Mouse (Mus musculus) gastrocnemius, adult 18-20 months (tissue): ENCODE measurements around the gene Fam102a. TPM values are rescaled to one million over a fixed set of nuclear protein-coding genes. Genes with fewer than 3 reads are reported as not detected.

Source experiments
- DNase-seq: peaks from one replicate; pipeline ENCODE4 v3.0.0; 2021; ENCODE audit warnings: low spot score
- total RNA-seq, 2 experiments: library from RNA; stranded (reverse); gene quantifications; 2 replicates each; pipeline ENCODE4 v1.2.3; 2021

The Fam102a gene
- total RNA-seq, 2 experiments from 2014 or later, result 2.0 to 2.6 TPM

DNA sequence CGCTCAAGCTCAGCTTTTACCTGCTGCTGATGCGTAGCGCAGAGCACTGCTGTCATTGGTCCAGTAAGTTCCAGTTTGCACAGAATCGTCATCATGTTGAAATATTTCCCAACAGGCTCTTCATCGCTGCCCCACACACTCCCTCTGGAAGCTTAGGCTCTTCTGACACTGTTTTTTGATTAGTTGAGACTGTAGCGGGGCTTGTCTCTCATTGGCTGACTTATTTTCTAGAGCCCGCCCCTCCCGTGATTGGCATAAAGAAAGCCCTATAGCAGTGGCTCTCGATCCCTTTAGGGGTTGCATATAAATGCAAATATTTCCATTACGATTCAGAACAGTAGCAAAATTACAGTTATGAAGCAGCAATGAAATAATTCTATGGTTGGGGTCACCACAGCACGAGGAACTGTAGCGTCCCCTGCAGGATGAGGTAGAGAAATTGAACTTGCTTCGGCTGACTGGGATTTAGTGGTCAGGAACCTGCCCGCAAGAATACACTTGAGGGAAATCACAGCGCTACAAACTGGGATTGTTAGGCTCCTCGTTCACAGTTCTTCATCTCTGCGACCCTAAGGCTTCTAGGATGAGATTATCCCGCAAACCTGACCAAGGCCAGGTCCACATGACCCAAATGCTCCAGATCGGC is 46.4 kb downstream of the Fam102a start:
- no peak for DNase-seq

DNA sequence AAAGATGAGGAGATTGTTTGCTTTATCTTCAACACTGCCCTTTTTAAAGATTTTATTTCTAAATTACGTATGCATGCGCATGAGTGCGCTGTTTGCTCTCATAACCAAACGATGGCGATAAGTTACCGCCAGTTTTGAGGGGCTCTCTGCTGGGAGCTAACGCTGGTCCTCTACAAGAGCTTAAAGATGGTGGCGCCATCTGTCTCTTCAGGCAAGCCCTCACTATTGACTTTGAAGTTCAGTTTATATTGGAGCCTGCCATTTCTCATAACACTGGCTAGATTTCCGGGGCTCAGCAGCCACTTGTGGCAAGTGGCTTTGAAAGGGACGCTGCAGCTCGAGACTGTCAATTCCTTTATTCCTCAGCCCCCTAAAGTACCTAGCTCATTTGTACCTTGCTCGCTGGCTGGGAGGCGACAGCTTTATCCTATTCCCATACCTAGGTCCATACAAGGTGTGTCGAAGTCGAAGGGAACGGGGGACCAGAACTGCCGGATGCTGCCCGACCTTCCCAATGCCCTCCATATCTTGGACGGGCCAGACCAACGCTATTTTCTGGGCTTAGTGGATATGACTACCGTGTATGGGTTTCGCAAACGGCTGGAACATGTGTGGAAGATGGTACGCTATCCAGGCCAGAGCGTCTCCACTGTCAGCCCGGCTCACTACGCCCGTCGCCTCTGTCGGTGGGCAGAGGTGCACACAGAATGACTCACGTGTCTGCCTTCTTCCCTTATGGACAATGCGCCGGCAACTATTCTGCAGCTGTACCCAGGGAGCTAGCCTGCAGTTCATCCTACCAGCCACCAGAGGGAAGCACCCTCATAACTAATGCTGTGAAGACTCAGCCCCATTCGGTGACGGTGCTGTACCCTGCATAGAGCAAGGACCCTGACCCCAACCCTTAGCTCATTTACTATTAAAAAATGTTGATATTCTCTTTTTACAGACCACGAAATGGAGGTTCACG is 48.0 kb downstream of the Fam102a start:
- DNase-seq, result peak; percentile 87

DNA sequence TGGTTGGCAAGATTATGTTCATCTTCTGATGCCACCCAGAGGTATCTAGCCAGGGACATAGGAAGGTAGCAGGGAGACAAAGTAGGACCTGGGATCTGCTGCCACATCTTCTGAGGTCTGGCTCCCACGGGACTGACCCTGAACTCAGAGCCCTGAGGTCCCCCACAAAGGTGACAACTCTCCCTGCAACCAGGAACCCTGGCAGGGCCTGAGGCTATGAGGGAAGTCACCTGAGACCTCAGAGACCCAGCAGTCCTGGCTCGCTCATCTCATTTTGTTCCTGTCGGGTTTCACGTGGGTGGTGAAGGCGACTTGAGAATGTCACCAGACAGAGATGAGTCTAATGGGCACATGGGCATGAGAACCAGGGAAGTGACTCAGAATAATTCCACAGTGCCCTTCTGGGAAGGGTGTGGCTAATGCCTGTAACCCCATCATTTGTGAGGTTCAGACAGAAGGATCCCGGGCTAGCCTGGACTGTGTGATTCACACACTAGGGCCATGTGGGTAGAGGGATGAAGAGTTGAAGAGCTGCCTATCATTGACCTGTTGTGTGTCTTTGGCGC is 50.1 kb downstream of the Fam102a start:
- no peak for DNase-seq

DNA sequence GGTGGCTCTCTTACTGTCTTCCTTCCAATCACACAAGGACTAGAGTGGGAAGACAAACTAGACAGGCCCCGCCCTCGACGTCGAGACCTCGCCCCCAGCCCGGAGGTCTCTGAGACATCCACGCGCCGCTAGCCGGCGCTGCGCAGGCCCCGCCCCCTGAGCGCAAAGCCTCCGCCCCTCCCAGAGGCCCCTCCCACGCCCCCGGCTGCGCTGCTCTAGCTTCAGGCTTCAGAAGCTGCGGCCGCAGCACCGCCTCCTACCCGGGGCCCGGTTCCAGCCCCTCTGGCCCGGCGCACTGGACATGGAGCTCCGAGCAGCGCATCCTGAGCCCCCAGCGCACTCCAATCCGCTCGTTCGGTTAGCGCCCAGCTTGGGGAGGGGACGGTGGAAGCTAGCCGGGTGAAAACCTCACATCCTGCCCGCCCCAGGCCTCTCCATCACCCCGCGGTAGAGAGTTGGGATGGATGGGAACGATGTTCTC is 51.8 kb downstream of the Fam102a start, which contains the start of gene St6galnac4:
TSS of gene St6galnac4 (plus strand) at position 225 of the 481 bp plus-strand sequence.
- peak; percentile 90 for DNase-seq

DNA sequence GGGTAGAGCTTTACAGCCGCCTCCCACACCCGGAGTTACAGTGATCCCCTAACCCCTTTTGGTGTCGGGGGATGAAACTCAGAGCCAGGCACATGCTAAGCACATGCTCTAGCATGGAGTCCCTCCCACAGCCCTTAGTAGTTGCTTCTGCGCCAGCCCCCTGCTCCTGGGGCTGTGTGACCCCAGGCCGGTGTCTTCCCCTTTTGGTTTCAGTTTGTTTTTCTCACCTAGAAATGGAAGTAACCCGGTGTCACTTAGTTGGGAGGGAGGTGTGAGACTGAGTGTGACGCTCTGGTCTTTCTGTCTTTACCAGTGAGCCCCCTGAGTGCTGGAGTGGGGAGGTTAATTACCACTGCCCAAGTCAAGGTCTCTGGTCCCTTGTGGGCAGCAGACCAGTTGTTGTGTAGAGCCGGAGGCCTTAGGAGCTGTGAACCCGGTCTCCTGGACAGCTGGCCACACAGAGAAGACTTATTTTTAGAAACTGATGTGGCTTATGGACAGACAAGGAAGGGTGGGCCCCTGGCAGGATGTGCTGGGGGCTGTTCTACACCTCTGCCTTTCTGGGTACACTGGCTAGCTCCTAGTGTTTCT is 52.7 kb downstream of the Fam102a start:
- peak; percentile 56 for DNase-seq

DNA sequence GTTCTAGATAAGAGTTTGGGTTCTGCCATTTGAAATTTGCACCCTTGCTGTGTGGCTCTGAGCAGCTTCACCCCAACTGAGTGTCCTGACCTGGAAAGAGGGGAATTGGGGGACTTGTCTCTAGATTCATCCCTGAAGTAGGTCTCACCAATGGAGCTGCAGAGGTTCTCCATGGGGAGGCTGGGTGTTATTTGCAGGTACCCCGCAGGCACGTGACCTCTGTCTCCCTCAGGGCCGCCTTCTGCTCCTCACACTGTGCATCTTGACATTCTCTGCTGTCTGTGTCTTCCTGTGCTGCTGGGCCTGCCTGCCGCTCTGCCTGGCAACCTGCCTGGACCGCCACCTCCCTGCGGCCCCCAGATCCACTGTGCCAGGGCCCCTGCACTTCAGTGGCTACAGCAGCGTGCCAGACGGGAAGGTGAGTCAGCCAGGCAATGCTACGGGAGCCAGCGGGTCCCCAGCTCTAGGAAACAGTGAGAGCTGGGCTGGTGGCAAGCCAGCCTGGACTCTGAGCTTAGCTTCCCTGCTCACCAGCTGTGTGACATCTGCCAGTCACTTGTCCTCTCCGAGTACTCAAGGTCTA is 54.2 kb downstream of the Fam102a start:
- no peak for DNase-seq

DNA sequence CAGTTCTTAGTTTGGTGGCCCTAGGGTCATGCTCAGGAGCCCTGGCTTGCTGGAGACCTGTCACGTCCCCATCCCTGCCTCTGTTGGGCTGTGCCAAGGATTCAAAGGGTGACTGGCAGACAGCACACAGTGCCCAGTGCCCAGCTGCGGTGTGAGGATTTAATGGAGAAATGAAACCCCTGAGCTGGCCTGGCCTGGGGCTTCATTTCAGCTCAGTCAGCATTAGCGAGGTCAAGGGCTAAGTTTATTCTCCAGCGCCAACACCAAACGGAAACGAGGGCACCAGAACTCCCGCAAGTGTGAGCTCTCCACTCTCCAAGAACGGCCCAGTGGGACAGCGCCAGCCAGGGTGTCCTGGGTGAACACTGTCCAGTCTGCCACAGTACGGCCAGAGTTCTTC is 55.1 kb downstream of the Fam102a start:
- peak; percentile 74 for DNase-seq

DNA sequence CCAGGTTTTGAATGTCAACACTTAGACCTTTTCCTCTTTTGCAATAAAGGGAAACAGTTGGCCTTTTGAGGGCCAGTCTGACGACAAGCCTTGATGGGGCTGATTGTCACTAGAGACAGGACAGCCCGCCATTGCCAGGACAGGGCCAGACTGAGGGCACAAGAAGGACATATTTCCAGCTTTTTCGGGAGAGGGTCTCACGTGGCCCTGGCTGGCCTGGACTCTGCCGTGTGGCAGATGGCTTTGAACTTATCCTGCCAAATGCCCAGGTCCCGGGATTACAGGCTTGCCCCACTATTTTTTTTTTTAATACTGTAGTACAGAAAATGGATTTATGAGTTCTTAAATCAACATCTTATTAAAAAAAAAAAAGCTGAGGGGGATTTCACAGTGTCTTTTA is 56.1 kb downstream of the Fam102a start:
- no peak for DNase-seq

DNA sequence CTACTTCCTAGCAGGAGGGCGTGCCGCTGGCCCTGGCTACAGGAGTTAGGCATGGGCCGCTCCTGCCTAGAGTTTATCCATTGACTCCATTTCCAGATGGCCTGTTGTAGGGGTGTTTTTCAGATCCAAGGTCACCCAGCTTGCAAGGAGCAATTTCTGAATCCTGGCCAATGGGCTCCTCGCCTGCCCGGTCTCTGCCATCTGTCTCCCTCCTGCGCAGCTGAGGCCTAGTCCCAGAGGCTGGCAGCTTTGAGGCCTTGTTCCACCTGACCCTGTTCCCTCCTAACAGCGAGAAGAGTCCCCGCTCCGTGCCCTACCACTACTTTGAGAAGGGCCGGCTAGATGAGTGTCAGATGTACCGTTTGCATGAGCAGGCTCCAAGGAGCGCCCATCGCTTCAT is 61.6 kb downstream of the Fam102a start:
- DNase-seq, result no peak

DNA sequence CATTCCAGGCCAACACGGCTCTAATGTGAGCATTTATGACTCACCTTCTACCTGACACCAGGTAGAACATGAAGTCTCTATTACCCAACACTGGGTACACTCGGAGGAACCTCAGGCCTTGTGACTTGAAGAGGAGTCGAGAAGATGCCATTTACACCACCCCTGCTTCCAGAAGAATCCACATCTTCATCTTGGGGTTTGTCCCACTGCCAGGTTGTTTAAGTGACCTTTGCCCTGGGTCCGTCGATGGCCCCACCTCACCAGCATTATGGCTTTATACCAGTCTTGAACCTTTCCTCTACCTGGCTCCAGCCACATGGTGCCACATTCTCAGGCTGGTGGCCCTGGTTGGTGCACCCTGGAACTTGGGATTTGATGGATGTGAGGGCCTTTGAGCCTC is 62.1 kb downstream of the Fam102a start:
- DNase-seq, result no peak

DNA sequence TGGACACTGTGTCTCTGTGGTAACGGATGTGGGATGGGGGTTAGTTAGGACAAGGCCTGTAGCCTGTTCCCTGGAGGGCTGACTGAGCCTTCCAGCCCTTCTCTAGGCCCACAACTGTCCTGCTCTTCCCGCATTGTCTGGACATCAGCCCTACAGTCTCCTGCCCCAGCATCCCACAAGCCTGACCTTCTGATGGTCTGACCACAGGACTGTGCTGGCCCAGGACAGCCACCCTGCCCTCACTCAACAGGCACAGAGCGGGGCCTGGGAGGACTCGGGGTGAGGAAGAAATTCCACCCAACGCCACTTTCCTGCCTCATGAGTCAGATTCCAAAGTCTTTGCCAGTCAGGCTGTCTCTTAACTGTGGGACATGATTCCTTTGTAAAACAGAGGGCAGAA is 62.6 kb downstream of the Fam102a start:
- no peak for DNase-seq

DNA sequence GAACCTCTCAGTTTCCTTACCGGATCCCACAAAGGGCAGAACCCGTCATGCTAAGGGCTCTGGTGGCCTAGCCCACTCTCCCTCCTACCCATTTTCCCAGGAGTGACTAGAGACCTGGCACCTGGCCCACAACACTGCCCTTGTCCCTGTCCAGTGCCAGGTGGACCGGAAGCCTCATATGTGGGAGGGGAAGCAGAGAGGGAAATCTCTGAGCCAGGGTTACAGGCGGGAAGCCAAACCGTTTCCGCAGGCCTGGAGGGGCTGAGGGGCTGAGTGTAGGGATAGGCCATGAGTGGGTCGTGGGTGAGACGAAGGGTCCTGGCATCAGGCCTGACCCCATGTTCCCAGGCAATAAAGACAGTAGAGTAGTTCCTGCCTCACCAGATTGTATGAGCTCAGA is 63.4 kb downstream of the Fam102a start:
- no peak for DNase-seq

DNA sequence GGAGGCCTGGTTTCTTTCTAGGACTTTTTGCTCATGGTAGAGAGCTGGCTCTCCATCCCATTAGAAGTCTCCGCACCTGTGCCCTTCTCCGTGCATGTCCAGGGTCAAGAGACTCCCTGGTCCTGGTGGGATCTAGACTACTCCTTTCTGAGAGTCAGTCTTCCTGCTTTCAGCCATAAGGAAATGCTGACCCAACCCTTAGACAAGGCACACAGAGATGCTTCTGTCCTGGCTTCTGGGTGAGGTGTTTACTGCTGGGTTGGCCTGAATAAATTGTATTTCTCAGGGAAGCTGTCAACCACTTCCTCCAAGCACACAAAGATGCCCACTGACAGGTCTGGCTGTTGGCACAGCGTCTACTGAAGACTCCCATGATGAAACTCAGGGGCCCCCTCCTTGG is 64.3 kb downstream of the Fam102a start, which contains the start of gene St6galnac6:
TSS of gene St6galnac6 (plus strand) at position 301 of the 400 bp plus-strand sequence.
- DNase-seq, result no peak

DNA sequence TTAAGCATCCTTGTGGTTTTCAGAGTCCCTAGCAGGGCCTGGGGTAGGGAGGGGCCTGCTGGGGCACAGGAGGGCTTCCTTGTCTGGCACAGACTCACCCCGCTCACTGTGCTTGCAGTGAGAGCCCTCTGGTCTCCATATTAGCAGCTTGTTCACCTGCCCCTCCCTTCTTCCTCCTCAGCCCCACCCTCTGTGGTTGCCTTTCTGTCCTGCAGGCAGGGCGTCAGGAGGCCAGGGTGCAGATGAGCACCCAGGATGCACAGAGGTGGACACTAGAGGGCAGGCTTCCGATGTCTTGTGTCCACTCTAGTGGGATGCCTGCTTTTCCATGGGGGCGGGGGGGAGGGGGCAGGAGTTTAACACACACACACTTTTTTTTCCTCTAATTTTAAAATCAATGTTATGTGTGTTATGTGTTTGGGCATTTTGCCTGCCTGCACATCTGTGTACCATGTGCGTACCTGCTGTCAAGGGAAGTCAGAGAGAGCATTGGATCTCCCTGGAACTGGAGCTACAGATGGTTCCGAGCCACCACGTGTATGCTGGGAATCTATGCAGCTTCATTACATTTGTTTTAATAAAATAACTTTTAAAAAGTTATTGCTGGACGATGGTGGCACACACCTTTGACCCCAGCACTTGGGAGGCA is 66.4 kb downstream of the Fam102a start:
- no peak for DNase-seq

DNA sequence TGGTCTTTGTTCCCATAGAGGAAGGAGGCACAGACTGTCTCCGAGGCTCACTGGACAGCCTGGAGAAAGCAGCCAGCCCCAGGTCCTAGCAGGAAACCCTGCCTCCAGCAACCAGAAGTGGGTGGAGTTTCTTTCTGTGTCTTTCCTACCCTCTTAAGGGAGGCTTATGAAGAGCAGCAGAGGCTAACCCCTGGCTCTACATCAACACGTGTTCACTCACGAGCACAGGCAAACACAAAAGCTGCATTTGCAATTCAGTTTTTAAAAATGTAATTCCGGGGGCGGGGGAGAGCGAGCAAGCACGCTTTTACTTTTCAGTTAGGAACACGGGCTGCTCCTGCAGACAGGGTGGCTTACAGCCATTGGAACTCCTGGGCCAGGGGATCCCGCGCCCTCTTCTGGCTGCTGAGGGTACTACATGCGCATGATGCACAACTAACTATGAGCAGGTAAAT is 67.5 kb downstream of the Fam102a start:
- DNase-seq, result peak; percentile 90

DNA sequence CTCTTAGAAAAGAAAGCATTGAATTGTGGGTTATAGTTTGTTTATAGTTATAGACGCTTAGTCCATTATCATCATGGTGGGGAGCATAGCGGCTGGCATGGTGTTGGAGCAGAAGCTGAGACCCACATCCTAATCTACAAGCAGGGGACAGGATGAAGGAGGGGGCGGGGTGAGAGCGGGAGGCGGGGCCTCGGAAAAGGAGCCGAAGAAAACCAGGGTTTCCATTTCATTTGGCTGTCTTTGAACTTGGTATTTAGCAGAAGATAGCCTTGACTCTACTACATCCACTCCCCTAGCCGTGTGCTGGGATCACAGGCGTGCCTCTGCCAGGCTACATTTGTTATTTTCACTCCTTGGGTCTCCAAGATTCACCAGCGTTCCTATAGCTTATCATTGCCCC is 69.5 kb downstream of the Fam102a start:
- no peak for DNase-seq

DNA sequence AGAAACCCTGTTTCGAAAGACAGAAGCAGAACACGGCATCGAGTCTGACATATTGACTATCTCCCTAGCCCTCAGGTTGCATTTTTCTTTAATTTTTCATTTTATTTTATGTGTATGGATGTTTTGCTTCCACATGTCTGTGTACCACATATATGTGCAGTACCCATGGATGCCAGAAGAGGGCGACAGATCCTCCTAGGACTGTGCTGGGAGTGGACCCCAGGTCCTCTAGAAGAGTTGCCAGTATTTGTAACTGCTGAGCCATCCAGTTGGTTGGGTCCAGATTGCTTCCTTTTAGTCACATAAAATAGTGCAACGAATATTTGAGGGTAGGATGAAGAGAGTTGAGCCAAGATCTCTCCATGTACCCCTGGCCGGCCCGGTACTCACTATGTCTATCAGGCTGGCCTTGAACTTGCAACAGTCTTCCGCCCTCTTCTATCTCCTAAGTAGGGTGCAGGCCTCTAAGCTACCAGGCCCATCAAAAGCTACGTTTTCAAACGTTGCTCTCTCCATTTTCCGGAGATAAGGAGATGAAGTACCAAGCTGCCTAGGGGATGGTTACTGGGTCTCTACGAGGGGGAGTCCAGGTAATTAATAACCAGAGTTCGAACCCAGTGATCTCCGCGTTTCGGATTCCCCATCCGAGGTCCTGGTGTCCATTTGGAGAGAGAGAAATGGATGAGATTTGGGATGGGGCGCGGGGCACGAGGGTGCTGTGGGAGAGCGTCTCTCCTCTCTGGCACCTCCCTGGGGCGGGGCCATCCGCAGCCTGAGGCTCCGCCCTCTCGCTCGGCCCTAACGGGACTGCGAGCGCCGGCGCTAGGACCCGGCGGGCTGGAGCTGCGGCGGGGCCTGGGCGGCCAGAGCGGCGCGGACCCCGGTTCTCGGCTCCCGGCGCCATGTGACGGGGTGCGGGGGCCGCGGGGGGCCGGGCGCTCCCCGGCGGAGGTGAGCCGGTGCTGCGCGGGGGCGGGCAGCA is 71.3 kb downstream of the Fam102a start:
- DNase-seq, result peak; percentile 87

DNA sequence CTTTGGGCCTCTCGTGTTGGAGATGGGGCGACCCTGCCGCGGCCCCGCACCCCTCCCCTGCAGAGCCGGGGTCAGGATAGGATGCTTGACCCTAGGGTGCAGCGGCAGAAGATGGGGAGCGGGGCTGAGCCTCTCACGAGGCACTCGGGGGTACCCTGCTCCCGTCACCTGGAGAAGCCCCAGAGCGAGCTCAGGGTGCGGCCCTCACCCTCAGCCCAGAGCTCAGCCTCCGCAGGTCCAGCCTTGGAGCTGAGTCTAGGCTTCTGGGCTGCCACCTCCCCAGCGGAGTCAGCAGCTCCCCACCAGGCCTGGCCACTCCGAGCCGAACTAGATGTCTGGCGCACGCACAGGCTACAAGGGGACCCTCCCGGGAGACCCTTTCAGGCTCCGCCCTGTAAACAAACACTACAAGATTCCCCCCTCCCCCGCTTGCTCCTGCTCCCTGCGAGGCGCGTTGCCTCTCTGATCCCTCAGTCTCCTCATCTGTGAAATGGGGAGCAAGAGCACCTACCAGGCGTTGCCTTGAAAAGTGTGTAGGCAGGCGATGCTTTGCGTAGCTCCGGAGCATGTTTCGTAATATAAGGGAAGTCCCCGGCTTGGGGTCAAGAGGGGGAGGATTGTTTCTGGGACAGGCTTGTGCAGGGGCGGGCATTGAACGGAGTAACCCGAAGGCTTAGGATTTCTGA is 72.3 kb downstream of the Fam102a start:
- no peak for DNase-seq
